Mouse (Mus musculus) cerebellum, postnatal 25 days (tissue): Measurements from ENCODE around the gene Lrrc23.
A peak's percentile ranks its signal among the peaks of the same experiment; 100 is the strongest.
"Not testable (repeated sequence)": the region's sequence is repeated elsewhere in the genome, so short reads cannot be mapped to it uniquely, and the experiment has no call there.

Source experiments
- DNase-seq, 2 experiments: peaks; one replicate each; pipeline ENCODE4 v3.0.0; 2021; ENCODE audit warnings: mixed read lengths in 2 of 2

Lrrc23 gene

GRCm38 (mm10) chr6:124807366-124807765 is 27.8 kb upstream of the Lrrc23 start:
- peak in 1 of 2 experiments; percentile 15 for DNase-seq

- peak in 1 of 2 experiments; percentile 33 for DNase-seq
Observed at GRCm38 (mm10) chr6:124806446-124807140, 27.1 kb upstream of the Lrrc23 start.

GRCm38 (mm10) chr6:124805341-124806321 is 26.1 kb upstream of the Lrrc23 start:
- DNase-seq, result peak; percentile 94 to 97

GRCm38 (mm10) chr6:124804341-124804740 is 24.8 kb upstream of the Lrrc23 start:
- no peak for DNase-seq

GRCm38 (mm10) chr6:124803691-124804090 is 24.2 kb upstream of the Lrrc23 start:
- not testable (repeated sequence) for DNase-seq

GRCm38 (mm10) chr6:124803061-124803460 is 23.5 kb upstream of the Lrrc23 start:
- no peak for DNase-seq

- DNase-seq, result not testable (repeated sequence)
Observed at GRCm38 (mm10) chr6:124802400-124802799, 22.9 kb upstream of the Lrrc23 start.

- no peak for DNase-seq
Observed at GRCm38 (mm10) chr6:124796200-124796599, 16.7 kb upstream of the Lrrc23 start.

GRCm38 (mm10) chr6:124795781-124796180 is 16.3 kb upstream of the Lrrc23 start:
- no peak for DNase-seq

GRCm38 (mm10) chr6:124791911-124792310 is 12.4 kb upstream of the Lrrc23 start:
- DNase-seq, result no peak

- DNase-seq, result no peak
Observed at GRCm38 (mm10) chr6:124790121-124790520, 10.6 kb upstream of the Lrrc23 start.

GRCm38 (mm10) chr6:124789519-124789918 is 10.0 kb upstream of the Lrrc23 start:
- no peak for DNase-seq

GRCm38 (mm10) chr6:124787722-124788121 is 8.2 kb upstream of the Lrrc23 start:
- DNase-seq, result peak; percentile 63 to 65

GRCm38 (mm10) chr6:124786756-124787420 is 7.4 kb upstream of the Lrrc23 start:
- peak; percentile 90 to 92 for DNase-seq

GRCm38 (mm10) chr6:124782436-124782835 is 2.9 kb upstream of the Lrrc23 start:
- DNase-seq, result peak; percentile 23 to 28

- no peak for DNase-seq
Observed at GRCm38 (mm10) chr6:124780917-124781316, 1.4 kb upstream of the Lrrc23 start.

- no peak for DNase-seq
Observed at GRCm38 (mm10) chr6:124779984-124780416, 473 bp upstream of the Lrrc23 start.

- DNase-seq, result peak; percentile 65
Observed at GRCm38 (mm10) chr6:124770511-124770910, 9.0 kb downstream of the Lrrc23 start.

- peak in 1 of 2 experiments; percentile 63 for DNase-seq
Observed at GRCm38 (mm10) chr6:124770013-124770412, 9.5 kb downstream of the Lrrc23 start.

GRCm38 (mm10) chr6:124769101-124769765 is 10.3 kb downstream of the Lrrc23 start, which contains the start of gene Eno2:
Gene Eno2, minus strand, starts transcription at chr6:124769673.
- peak; percentile 85 to 94 for DNase-seq

- DNase-seq, result no peak
Observed at GRCm38 (mm10) chr6:124768704-124769044, 10.9 kb downstream of the Lrrc23 start.
